Mouse (Mus musculus) neural tube, embryonic 12.5 days (tissue): ENCODE measurements at regions not wholly inside any gene's neighbourhood (a gene's known extent, or its start where the extent isn't known, plus 50 kb on each side); places are given as distances from the start of the nearest gene placed in this dataset.

Source experiments
- ATAC-seq: fragments of 200-750 bp; cut with Nextera tagmentation; 2 replicates; pipeline ENCODE4 v1.8.0; 2017; ENCODE audit warnings: low read depth, mild to moderate bottlenecking, moderate TSS enrichment, moderate library complexity; ENCODE audit not compliant: low FRiP score
- H3K27ac ChIP-seq: fragments of 300-500 bp; sonication (generic); 2 replicates; pipeline ENCODE4 v1.5.1; 2016
- H3K27me3 ChIP-seq: fragments of 300-500 bp; sonication (generic); replicated peaks from 2 replicates; pipeline ENCODE4 v1.6.1; 2016; ENCODE audit warnings: mild to moderate bottlenecking
- H3K36me3 ChIP-seq: fragments of 300-500 bp; sonication (generic); 2 replicates; pipeline ENCODE4 v1.6.1; 2016; ENCODE audit warnings: mild to moderate bottlenecking
- H3K4me1 ChIP-seq: fragments of 300-500 bp; sonication (generic); 2 replicates; pipeline ENCODE4 v1.6.1; 2016
- H3K4me2 ChIP-seq: fragments of 300-500 bp; sonication (generic); replicated peaks from 2 replicates; pipeline ENCODE4 v1.6.1; 2016; ENCODE audit warnings: mild to moderate bottlenecking
- H3K4me3 ChIP-seq: fragments of 300-500 bp; sonication (generic); 2 replicates; pipeline ENCODE4 v1.5.1; 2016
- H3K9ac ChIP-seq: fragments of 300-500 bp; sonication (generic); 2 replicates; pipeline ENCODE4 v1.6.1; 2016; ENCODE audit warnings: mild to moderate bottlenecking
- H3K9me3 ChIP-seq: fragments of 300-500 bp; sonication (generic); 2 replicates; pipeline ENCODE4 v1.6.1; 2016; ENCODE audit warnings: mild to moderate bottlenecking
- WGBS: fragments of 180-500 bp; shearing (Covaris S2); methylation state at CpG from one replicate; pipeline ENCODE4 v1.1.7; 2016; 5-methylcytosine and 5-hydroxymethylcytosine counted together

DNA sequence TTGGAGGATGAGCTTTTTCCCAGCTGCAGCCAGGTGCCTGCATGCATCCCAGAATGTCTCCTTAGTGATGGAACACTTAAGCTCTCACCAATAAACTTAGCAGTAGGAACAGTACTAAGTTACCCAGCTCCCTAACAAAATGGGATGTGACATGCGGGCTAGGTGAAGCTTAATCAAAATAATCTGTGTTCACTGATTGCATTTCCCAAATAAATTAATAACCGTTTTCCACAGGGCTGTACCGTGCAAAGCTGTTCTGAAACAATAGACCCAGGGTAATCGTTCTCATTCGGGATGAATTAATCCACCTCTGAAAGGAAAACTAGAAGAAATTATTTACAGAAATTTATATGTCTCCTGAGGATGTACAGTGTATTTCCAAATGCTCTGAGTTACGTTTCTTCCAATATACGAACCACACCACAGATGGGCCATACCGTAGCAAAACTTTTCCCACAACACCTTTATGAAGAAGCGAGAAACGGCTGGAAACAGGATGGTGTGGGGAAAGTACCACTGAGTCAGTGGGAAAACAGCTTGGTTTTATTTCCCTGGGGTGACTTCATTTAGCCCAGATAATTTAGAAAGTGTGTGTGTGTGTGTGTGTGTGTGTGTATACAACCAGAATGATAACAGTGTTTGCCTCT lies 148.5 kb upstream of the Adamts16 start:
- Histone ChIP-seq H3K4me1 (no peaks in the 10 kb centered on the region), H3K27me3 (0 out of 2 replicates have a peak, but pooled peaks cover 1% of the 10 kb centered on the region), H3K9ac (no peak overlapping the region), H3K27ac (no peak overlapping the region), H3K4me2 (no peak overlapping the region), H3K36me3 (no peaks in the 10 kb centered on the region), H3K4me3 (no peak overlapping the region), H3K9me3 (no peaks in the 10 kb centered on the region)
- ATAC-seq, result no peak
- 91% methylated on average over 10 of the region's 10 CpGs for WGBS

DNA sequence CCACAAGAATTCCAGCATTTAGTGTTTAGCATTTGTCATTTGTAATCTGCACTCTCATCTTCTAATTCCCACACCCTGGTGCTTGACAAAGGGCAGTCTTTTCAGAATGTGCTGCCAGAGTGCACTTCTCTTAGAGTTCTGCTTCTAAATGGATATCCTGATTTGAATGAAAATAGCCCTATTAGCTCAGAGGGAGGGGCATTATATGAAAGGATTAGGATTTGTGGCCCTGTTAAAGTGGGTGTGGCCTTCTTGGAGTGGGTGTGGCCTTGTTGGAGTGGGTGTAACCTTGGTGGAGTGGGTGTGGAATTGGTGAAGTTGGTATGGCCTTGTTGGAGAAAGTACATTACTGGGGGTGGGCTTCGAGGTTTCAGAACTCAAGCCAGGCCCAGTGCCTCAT lies 137.7 kb upstream of the Adamts16 start:
- Histone ChIP-seq H3K27ac (no peak overlapping the region), H3K4me2 (no peak overlapping the region), H3K36me3 (no peaks in the 10 kb centered on the region), H3K4me1 (no peaks in the 10 kb centered on the region), H3K4me3 (no peak overlapping the region), H3K27me3 (no peaks in the 10 kb centered on the region), H3K9ac (no peak overlapping the region), H3K9me3 (no peaks in the 10 kb centered on the region)
- WGBS, result 85% methylated on average over 1 of the region's 1 CpGs
- no peak for ATAC-seq

GRCm38 (mm10) chr13:70978547-70979307 lies 137.1 kb upstream of the Adamts16 start:
- ATAC-seq, result no peak
- H3K9me3 ChIP-seq, result no peaks in the 10 kb centered on the region
- no peak overlapping the region for H3K4me3 ChIP-seq
- WGBS, result 83% methylated on average over 5 of the region's 5 CpGs
- no peaks in the 10 kb centered on the region for H3K27me3 ChIP-seq
- no peak overlapping the region for H3K9ac ChIP-seq
- H3K36me3 ChIP-seq, result no peaks in the 10 kb centered on the region
- no peaks in the 10 kb centered on the region for H3K4me1 ChIP-seq
- no peak overlapping the region for H3K27ac ChIP-seq
- no peak overlapping the region for H3K4me2 ChIP-seq

- no peak overlapping the region for H3K27ac ChIP-seq
- WGBS, result 86% methylated on average over 9 of the region's 9 CpGs
- H3K4me3 ChIP-seq, result no peak overlapping the region
- no peaks in the 10 kb centered on the region for H3K36me3 ChIP-seq
- no peak for ATAC-seq
- H3K27me3 ChIP-seq, result no peaks in the 10 kb centered on the region
- no peaks in the 10 kb centered on the region for H3K9me3 ChIP-seq
- no peaks in the 10 kb centered on the region for H3K4me1 ChIP-seq
- H3K9ac ChIP-seq, result no peak overlapping the region
- H3K4me2 ChIP-seq, result no peak overlapping the region
These were observed 128.0 kb upstream of the Adamts16 start for GRCm38 (mm10) chr13:70969596-70969995.

- no peak for ATAC-seq
- WGBS, result 67% methylated on average over 3 of the region's 3 CpGs
- H3K27me3 ChIP-seq, result no peaks in the 10 kb centered on the region
These were observed 126.2 kb upstream of the Adamts16 start for GRCm38 (mm10) chr13:70967781-70968180.

GRCm38 (mm10) chr13:70963384-70963783 lies 121.8 kb upstream of the Adamts16 start:
- H3K4me2 ChIP-seq, result no peak overlapping the region
- H3K27ac ChIP-seq, result no peak overlapping the region
- H3K4me3 ChIP-seq, result no peak overlapping the region
- no peak overlapping the region for H3K9ac ChIP-seq
- no peaks in the 10 kb centered on the region for H3K4me1 ChIP-seq
- H3K36me3 ChIP-seq, result no peaks in the 10 kb centered on the region
- no peaks in the 10 kb centered on the region for H3K9me3 ChIP-seq
- no peaks in the 10 kb centered on the region for H3K27me3 ChIP-seq
- 66% methylated on average over 2 of the region's 2 CpGs for WGBS
- ATAC-seq, result no peak

More at GRCm38 (mm10) chr13:70967781-70968180, 126.2 kb upstream of the Adamts16 start:
- Histone ChIP-seq H3K4me2 (no peak overlapping the region), H3K4me3 (no peak overlapping the region), H3K27ac (no peak overlapping the region), H3K9me3 (no peaks in the 10 kb centered on the region), H3K9ac (no peak overlapping the region), H3K36me3 (no peaks in the 10 kb centered on the region), H3K4me1 (no peaks in the 10 kb centered on the region)

DNA sequence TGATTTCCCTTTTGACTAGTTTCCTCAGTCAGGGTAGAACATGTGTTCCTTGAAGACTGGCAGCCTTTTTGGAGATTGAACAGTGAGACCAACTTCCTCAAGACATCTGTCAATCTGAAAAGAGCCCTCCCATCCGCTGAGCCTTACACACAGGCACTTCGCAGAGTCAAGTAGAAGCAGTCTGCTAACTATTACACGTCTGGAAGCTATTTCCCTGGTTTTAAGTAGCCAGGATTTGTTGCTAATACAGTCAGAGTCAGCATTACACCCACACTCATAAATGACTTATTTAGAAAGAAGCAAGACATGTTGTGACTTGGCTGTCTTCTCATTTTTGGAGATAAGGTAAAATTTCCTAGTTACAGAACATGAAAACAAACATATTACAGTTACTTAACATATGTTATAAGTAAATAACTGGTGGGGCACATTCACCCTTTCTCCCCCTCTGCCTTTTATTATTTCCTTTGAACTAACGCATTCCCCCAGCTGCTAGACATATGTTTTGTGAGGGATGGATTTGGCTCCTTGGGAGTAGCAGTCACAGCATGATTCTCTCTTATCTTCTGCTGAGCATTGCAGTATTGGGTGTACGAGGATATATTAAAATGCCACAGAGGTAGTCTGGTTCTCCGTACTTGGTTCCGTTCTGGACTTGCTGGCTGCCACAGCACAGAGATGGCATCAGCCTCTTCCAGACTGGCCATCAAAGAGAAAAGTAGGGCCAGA lies 92.9 kb upstream of the Adamts16 start:
- no peaks in the 10 kb centered on the region for H3K36me3 ChIP-seq
- H3K9ac ChIP-seq, result no peak overlapping the region
- no peaks in the 10 kb centered on the region for H3K27me3 ChIP-seq
- H3K4me3 ChIP-seq, result no peak overlapping the region
- WGBS, result 74% methylated on average over 7 of the region's 7 CpGs
- H3K9me3 ChIP-seq, result no peaks in the 10 kb centered on the region
- no peaks in the 10 kb centered on the region for H3K4me1 ChIP-seq
- no peak overlapping the region for H3K27ac ChIP-seq
- H3K4me2 ChIP-seq, result no peak overlapping the region
- ATAC-seq, result no peak

DNA sequence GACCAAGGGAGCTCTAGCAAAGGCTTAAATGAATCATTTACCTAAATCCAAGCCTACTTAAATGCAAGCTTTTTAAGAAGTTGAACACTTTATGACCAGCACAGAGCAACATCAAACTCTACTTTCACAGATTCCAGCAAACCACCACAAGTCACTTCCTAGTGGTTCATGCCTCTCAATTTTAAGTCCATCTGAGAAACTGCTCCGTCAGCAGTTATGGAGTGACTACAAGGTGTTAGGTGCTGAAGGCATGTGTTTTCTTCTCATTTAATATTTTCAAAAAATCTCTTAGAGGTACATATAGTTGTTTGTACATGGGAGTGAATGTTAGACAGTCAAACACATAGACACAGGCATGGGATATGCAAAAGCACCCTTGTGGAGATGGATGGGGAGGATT lies 72.2 kb upstream of the Adamts16 start:
- Histone ChIP-seq H3K36me3 (no peaks in the 10 kb centered on the region), H3K27ac (no peak overlapping the region), H3K4me1 (no peaks in the 10 kb centered on the region), H3K4me2 (no peak overlapping the region), H3K4me3 (no peak overlapping the region), H3K9me3 (no peaks in the 10 kb centered on the region), H3K9ac (no peak overlapping the region), H3K27me3 (no peaks in the 10 kb centered on the region)
- 89% methylated on average over 1 of the region's 1 CpGs for WGBS
- ATAC-seq, result no peak

DNA sequence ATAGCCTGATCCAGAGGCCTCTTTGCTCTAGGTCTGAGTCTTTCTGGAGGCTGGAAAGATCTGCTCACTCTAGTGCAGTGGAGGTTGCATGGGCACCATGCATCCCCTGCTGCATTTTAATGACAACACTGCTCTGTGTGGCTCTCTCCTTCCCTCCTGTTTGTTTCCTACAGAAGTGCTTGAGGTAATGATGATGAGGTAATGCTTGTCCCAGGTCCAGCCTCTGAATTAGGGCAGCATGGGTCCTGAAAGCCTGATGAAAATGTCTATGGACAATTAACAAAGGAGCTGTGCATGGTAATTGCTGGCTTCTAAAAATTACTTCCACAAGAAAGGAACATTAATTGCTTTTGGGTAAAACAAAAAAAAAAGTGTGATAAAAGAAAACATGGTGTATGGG lies 69.3 kb upstream of the Adamts16 start:
- Histone ChIP-seq H3K4me2 (no peak overlapping the region), H3K27me3 (no peaks in the 10 kb centered on the region), H3K4me3 (no peak overlapping the region), H3K36me3 (no peaks in the 10 kb centered on the region), H3K9me3 (no peaks in the 10 kb centered on the region), H3K27ac (no peak overlapping the region), H3K4me1 (no peaks in the 10 kb centered on the region), H3K9ac (no peak overlapping the region)
- ATAC-seq, result no peak

GRCm38 (mm10) chr13:70904834-70905233 lies 63.2 kb upstream of the Adamts16 start:
- H3K4me2 ChIP-seq, result no peak overlapping the region
- no peak overlapping the region for H3K4me3 ChIP-seq
- no peak overlapping the region for H3K27ac ChIP-seq
- H3K9ac ChIP-seq, result no peak overlapping the region
- H3K36me3 ChIP-seq, result no peaks in the 10 kb centered on the region
- no peak for ATAC-seq
- H3K9me3 ChIP-seq, result no peaks in the 10 kb centered on the region
- no peaks in the 10 kb centered on the region for H3K27me3 ChIP-seq
- H3K4me1 ChIP-seq, result peaks cover 4% of the 10 kb centered on the region; the same call in 1 of the 2 replicates

- no peak overlapping the region for H3K4me2 ChIP-seq
- H3K4me3 ChIP-seq, result no peak overlapping the region
- no peaks in the 10 kb centered on the region for H3K9me3 ChIP-seq
- no peak overlapping the region for H3K9ac ChIP-seq
- no peak for ATAC-seq
- H3K27ac ChIP-seq, result no peak overlapping the region
- no peaks in the 10 kb centered on the region for H3K36me3 ChIP-seq
- 66% methylated on average over 8 of the region's 8 CpGs for whole genome bisulfite sequencing
- no peaks in the 10 kb centered on the region for H3K27me3 ChIP-seq
- H3K4me1 ChIP-seq, result peaks cover 4% of the 10 kb centered on the region; the same call in 1 of the 2 replicates
These were observed 62.2 kb upstream of the Adamts16 start for GRCm38 (mm10) chr13:70903831-70904230.

GRCm38 (mm10) chr13:70903150-70903549 lies 61.5 kb upstream of the Adamts16 start:
- Histone ChIP-seq H3K9me3 (no peaks in the 10 kb centered on the region), H3K4me3 (no peak overlapping the region), H3K4me1 (peaks cover 4% of the 10 kb centered on the region; the same call in 1 of the 2 replicates), H3K27me3 (no peaks in the 10 kb centered on the region), H3K27ac (no peak overlapping the region), H3K36me3 (no peaks in the 10 kb centered on the region), H3K4me2 (no peak overlapping the region), H3K9ac (no peak overlapping the region)
- ATAC-seq, result no peak
- WGBS, result 84% methylated on average over 2 of the region's 2 CpGs
